Mouse (Mus musculus): ENCODE measurements around the gene Brca1. TPM values are rescaled to one million over a fixed set of nuclear protein-coding genes. Genes with fewer than 3 reads are reported as not detected.

The Brca1 gene
- total and polyA plus RNA-seq, 3 experiments = 35.0 to 175 (median 71.0) TPM

DNA sequence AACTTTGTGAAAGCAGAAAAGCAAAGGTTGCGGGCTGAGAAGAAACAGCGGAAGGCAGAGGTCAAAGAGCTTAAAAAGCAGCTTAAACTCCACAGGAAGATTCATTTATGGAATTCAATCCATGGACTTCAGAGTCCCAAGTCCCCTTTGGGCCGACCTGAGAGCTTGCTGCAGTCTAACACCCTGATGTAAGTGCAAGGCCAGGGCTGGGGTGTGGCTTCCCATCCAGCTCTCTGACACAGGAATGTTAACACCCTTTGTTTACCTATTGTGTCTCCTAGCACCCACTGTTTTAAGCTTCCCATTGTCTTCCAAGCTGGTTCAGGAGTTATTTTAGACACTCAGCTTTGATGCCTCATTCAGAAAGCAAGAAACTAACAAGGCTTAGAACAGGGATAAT, 16.7 kb upstream of the Brca1 start:
- no peak for ATAC-seq (ENCODE audit: extremely low read depth, insufficient number of reproducible peaks, low FRiP score, poor library complexity, severe bottlenecking)
- H3K36me3 ChIP-seq (replicated peaks) = peaks cover 91% of the 10 kb centered on the region
- no peak overlapping the region for H3K4me3 ChIP-seq (ENCODE audit: low read depth, low read length)
- H3K4me1 ChIP-seq (ENCODE audit: insufficient read depth, low read depth, low read length) = no peaks in the 10 kb centered on the region
- H3K27me3 ChIP-seq (ENCODE audit: insufficient read depth, low read length) = no peaks in the 10 kb centered on the region
- TF ChIP-seq CTCF (IDR thresholded peaks at IDR 0.05; ENCODE audit: low read depth, low read length) = no peak
- no peak for TF ChIP-seq GATA2 (IDR thresholded peaks at IDR 0.05; ENCODE audit: borderline replicate concordance, low read depth, low read length)
- TF ChIP-seq GATA1 (IDR thresholded peaks at IDR 0.05; ENCODE audit: borderline replicate concordance, low read length) = no peak
- TF ChIP-seq POLR2AphosphoS5 (IDR thresholded peaks at IDR 0.05; ENCODE audit: insufficient replicate concordance, low read depth, low read length) = no peak
- TF ChIP-seq TAL1 (conservative IDR thresholded peaks at IDR 0.05; ENCODE audit: low read depth, low read length) = no peak
- no peak for DNase-seq (ENCODE audit: low spot score)
- H3K9me3 ChIP-seq (replicated peaks) = no peaks in the 10 kb centered on the region

DNA sequence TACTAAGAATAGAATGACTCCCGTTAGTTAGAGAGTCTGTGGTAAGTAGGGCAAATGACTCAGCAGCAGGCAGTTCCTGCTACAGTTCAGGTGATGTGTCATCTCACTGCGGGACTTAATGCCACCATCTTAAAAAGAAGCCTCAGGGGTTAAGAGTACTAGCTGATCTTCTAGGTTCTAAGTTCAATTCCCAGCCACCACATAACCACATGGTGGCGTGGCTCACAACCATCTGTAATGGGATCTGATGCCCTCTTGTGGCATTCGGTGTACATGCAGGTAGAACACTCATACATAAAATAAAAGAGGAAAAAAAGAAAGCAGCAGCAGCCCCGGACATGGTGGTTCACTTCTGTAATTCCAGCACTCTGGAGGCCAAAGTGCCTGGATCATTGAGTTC, 10.6 kb upstream of the Brca1 start:
- H3K4me1 ChIP-seq (ENCODE audit: insufficient read depth, low read depth, low read length) = peaks cover 8% of the 10 kb centered on the region; the same call in 1 of the 2 replicates
- no peak overlapping the region for H3K4me3 ChIP-seq (ENCODE audit: low read depth, low read length)
- no peak for ATAC-seq (ENCODE audit: extremely low read depth, insufficient number of reproducible peaks, low FRiP score, poor library complexity, severe bottlenecking)
- peaks cover 87% of the 10 kb centered on the region for H3K36me3 ChIP-seq (replicated peaks)
- H3K9me3 ChIP-seq (replicated peaks) = no peaks in the 10 kb centered on the region
- no peak for TF ChIP-seq POLR2AphosphoS5 (IDR thresholded peaks at IDR 0.05; ENCODE audit: insufficient replicate concordance, low read depth, low read length)
- TF ChIP-seq CTCF (IDR thresholded peaks at IDR 0.05; ENCODE audit: low read depth, low read length) = peak; percentile 48
- no peak for DNase-seq (ENCODE audit: low spot score)
- H3K27me3 ChIP-seq (ENCODE audit: insufficient read depth, low read length) = no peaks in the 10 kb centered on the region

DNA sequence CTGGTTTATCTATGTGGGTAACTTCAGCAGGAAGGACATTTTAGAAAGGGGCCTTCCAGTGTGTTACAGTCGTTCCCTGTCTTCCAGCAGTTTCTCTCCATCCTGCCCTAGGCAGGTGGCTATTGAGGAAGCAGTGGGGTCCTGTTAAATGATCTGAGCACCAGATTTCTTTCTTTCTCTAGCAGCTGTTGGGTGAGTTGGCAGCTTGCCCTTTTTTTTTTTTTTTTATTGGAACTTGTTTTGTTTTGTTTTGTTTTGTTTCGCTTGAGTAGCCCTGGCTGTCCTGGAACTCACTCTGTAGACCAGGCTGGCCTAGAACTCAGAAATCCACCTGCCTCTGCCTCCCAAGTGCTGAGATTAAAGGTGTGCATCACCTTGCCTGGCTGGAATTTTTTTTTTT, 5.2 kb upstream of the Brca1 start:
- Histone ChIP-seq H3K4me1 (ENCODE audit: insufficient read depth, low read depth, low read length) (peaks cover 19% of the 10 kb centered on the region), H3K36me3 (replicated peaks) (peaks cover 67% of the 10 kb centered on the region), H3K27me3 (ENCODE audit: insufficient read depth, low read length) (no peaks in the 10 kb centered on the region), H3K9me3 (replicated peaks) (no peaks in the 10 kb centered on the region), H3K4me3 (ENCODE audit: low read depth, low read length) (no peak overlapping the region)
- no peak for DNase-seq (ENCODE audit: low spot score)
- ATAC-seq (ENCODE audit: extremely low read depth, insufficient number of reproducible peaks, low FRiP score, poor library complexity, severe bottlenecking) = no peak
- TF ChIP-seq TAL1 (conservative IDR thresholded peaks at IDR 0.05; ENCODE audit: low read depth, low read length) (no peak), GATA2 (IDR thresholded peaks at IDR 0.05; ENCODE audit: borderline replicate concordance, low read depth, low read length) (no peak), GATA1 (IDR thresholded peaks at IDR 0.05; ENCODE audit: borderline replicate concordance, low read length) (no peak)

DNA sequence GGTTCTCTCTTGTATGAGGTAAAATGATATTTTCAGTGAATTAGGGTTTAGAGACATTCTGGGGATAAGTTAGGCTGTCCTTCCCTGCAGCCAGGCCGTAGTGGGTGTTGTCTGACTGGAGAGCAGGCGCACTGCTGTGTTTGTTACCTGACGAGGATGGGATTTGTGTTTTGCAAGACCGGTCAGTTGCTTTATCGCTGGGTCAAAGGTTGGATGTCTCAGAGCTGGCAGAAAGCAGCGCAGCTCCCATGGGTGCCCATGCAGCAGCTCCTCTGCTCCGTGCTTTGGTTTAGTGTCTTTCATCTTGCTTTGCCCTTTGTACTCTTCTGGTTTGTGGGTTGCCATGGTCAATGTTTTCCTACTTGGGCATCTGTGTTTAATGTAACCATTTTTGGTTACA, 4.8 kb upstream of the Brca1 start:
- Histone ChIP-seq H3K4me1 (ENCODE audit: insufficient read depth, low read depth, low read length) (peaks cover 19% of the 10 kb centered on the region), H3K36me3 (replicated peaks) (peaks cover 64% of the 10 kb centered on the region), H3K4me3 (ENCODE audit: low read depth, low read length) (no peak overlapping the region), H3K9me3 (replicated peaks) (no peaks in the 10 kb centered on the region), H3K27me3 (ENCODE audit: insufficient read depth, low read length) (no peaks in the 10 kb centered on the region)
- TF ChIP-seq GATA2 (IDR thresholded peaks at IDR 0.05; ENCODE audit: borderline replicate concordance, low read depth, low read length) (no peak), CTCF (IDR thresholded peaks at IDR 0.05; ENCODE audit: low read depth, low read length) (no peak), POLR2AphosphoS5 (IDR thresholded peaks at IDR 0.05; ENCODE audit: insufficient replicate concordance, low read depth, low read length) (no peak), GATA1 (IDR thresholded peaks at IDR 0.05; ENCODE audit: borderline replicate concordance, low read length) (no peak), TAL1 (conservative IDR thresholded peaks at IDR 0.05; ENCODE audit: low read depth, low read length) (no peak)
- DNase-seq (ENCODE audit: low spot score) = no peak
- no peak for ATAC-seq (ENCODE audit: extremely low read depth, insufficient number of reproducible peaks, low FRiP score, poor library complexity, severe bottlenecking)

DNA sequence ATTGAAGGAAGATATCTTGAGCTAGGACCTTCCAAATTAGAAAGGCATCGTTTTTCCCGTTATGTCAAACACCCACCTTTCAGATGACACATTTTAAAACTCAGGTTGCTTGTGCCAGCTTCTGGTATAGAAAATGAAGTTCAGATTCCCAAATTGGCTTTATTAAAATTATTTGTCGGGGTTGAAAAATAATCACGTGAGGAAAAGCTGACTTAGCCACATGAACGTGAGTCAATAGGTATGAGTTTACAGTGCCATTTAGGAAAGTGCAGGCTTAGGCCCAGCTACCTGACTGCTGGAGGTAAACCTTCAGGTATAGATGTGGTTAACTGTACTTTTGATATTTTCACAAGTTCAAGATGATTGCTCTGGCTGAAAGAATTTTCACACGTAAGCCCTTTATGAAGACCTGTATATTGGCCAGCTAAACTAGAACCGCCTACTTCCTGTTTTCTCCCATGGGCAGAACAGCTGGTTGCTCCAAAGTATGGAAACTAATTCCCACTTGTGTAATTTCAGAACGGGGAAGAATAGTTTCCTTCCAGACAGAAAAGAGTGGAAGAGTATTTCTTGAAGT, 1.7 kb upstream of the Brca1 start:
- Histone ChIP-seq H3K4me1 (ENCODE audit: insufficient read depth, low read depth, low read length) (peaks cover 24% of the 10 kb centered on the region), H3K36me3 (replicated peaks) (peaks cover 44% of the 10 kb centered on the region), H3K4me3 (ENCODE audit: low read depth, low read length) (peak overlapping the region; percentile 73), H3K27me3 (ENCODE audit: insufficient read depth, low read length) (no peaks in the 10 kb centered on the region), H3K9me3 (replicated peaks) (no peaks in the 10 kb centered on the region)
- ATAC-seq (ENCODE audit: extremely low read depth, insufficient number of reproducible peaks, low FRiP score, poor library complexity, severe bottlenecking) (no peak), DNase-seq (ENCODE audit: low spot score) (no peak)
- TF ChIP-seq TAL1 (conservative IDR thresholded peaks at IDR 0.05; ENCODE audit: low read depth, low read length) (no peak), POLR2AphosphoS5 (IDR thresholded peaks at IDR 0.05; ENCODE audit: insufficient replicate concordance, low read depth, low read length) (no peak), GATA2 (IDR thresholded peaks at IDR 0.05; ENCODE audit: borderline replicate concordance, low read depth, low read length) (no peak), CTCF (IDR thresholded peaks at IDR 0.05; ENCODE audit: low read depth, low read length) (no peak), GATA1 (IDR thresholded peaks at IDR 0.05; ENCODE audit: borderline replicate concordance, low read length) (no peak)

DNA sequence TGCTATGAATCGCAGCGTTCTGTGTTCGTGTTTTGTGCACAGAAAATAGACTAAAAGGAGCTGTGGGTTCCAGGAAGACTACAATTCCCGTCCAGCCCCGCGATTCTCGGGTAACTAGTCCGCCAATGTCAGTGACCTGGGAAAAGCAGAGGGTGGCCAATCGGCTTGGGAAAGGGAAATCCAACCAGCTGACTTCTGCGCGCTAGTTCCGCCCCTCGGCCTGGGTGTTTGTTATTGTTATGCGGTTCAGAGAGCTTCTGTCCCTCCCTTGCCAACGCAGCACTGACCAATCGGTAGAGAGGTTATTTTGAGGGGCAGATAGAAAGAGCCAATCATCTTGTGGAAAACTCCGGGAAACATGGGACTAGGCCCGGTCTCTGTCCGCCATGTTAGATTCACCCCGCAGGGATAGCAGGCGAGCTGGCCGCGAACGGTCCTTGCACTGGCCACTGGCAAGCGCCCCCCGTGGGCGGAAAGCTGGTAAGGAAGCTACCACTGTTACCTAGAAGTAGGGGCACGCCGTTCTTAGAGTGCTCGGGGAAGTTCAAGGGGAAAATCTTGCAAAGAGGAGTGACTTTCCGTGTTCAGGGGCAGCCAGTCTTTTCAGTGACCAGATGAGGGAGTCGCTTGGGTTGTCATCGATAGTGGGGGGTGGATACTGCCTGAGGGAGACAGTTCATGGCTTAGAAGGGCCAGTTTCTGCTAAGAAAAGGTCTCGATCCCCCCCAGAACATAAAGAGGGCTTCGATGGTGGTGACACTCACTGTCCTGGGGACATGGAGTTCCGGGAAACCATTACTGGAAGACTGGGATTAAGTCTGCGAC, 933 bp upstream of the Brca1 start:
- DNase-seq (ENCODE audit: low spot score) (peak; percentile 90), ATAC-seq (ENCODE audit: extremely low read depth, insufficient number of reproducible peaks, low FRiP score, poor library complexity, severe bottlenecking) (peak; percentile 87)
- Histone ChIP-seq H3K27me3 (ENCODE audit: insufficient read depth, low read length) (no peaks in the 10 kb centered on the region), H3K9me3 (replicated peaks) (no peaks in the 10 kb centered on the region), H3K4me3 (ENCODE audit: low read depth, low read length) (peak overlapping the region; percentile 73), H3K4me1 (ENCODE audit: insufficient read depth, low read depth, low read length) (peaks cover 24% of the 10 kb centered on the region), H3K36me3 (replicated peaks) (peaks cover 45% of the 10 kb centered on the region)
- TF ChIP-seq GATA1 (IDR thresholded peaks at IDR 0.05; ENCODE audit: borderline replicate concordance, low read length) (no peak), TAL1 (conservative IDR thresholded peaks at IDR 0.05; ENCODE audit: low read depth, low read length) (no peak), POLR2AphosphoS5 (IDR thresholded peaks at IDR 0.05; ENCODE audit: insufficient replicate concordance, low read depth, low read length) (no peak), CTCF (IDR thresholded peaks at IDR 0.05; ENCODE audit: low read depth, low read length) (no peak), GATA2 (IDR thresholded peaks at IDR 0.05; ENCODE audit: borderline replicate concordance, low read depth, low read length) (no peak)
